Mouse (Mus musculus) lung, postnatal 36 days (tissue): ENCODE data around the gene Ercc2.

Experiments used
- DNase-seq: peaks from one replicate; pipeline ENCODE4 v3.0.0; 2022; ENCODE audit warnings: mixed read lengths

The Ercc2 gene

DNA sequence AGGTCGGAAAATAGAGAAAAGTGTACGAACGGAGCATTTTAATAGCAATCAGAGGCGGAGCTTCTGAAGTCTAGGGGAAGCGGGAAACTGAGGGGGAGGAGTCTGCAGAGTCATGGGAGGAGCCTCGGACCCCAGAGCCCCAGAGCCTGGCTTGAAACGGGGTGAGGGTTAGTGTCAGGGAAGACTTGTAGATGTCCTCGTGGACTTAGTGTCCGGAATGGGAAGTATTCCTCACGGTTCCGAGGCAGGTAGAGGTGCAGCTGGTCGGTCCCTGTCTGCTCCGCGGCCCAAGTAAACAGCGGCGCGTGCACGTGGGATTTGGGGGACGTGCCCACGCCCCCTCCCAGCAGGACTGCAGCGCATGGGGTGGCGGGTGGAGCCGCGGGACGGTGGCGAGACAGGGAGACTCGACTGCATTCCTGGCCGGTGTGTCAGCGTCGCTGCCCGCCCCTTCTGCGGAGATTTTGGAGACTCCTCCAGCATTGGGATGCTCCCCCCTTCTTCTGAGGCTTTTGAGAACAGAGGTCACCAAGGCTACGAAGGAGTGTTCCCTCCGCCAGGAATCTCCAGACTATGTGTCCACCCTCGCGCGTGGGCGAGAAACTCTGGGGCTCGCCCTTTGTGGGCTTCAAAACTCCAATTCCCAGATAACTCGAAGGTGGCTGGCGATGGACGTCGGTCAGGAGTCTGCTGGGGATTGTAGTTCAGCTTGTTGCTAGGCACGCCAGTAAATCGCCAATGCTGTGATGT, 21.7 kb upstream of the Ercc2 start:
- DNase-seq, result peak; percentile 83

DNA sequence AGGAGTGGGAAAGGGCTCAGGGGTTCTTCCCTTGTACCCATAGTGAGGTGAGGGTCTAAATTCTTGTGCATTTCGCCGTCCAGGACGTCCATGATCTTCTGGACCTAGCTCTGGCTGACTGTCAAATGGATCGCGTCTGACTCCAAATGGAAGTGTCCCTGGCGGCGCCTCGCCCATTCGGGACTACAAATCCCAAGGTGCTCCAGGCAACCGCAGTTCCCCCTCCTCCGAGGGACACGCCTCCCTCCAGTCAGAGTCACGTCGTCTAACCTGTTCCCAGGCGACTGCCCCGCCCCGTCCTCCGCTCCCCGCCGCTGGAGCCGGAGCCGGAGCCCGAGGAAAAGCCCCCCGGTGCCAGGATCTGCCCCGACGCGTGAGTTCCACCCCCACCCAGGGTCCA, 20.9 kb upstream of the Ercc2 start:
- DNase-seq, result peak; percentile 97

GRCm38 (mm10) chr7:19361720-19362119, 20.1 kb upstream of the Ercc2 start:
- peak; percentile 90 for DNase-seq

GRCm38 (mm10) chr7:19362276-19362675, 19.5 kb upstream of the Ercc2 start:
- no peak for DNase-seq

DNA sequence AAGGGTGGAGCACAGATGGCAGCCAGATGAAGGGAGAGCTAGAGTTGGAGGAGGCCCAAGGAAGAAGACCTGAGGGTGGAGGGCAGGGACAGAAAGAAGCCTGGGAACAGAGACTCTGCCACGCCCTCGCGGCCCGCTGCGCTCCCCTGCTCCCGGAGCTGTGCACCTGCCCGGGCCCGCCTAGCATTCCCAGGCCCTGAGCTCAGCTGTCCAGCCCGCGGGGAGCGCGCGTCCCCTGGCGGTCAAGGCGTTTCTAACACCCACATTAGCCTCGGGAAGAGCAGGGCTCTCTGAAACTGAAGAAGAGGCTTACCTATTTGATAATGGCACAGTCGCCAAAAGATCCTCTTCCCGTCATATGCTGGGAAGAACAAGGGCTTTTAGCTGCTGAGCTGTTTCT, 17.9 kb upstream of the Ercc2 start:
- peak; percentile 84 for DNase-seq

DNA sequence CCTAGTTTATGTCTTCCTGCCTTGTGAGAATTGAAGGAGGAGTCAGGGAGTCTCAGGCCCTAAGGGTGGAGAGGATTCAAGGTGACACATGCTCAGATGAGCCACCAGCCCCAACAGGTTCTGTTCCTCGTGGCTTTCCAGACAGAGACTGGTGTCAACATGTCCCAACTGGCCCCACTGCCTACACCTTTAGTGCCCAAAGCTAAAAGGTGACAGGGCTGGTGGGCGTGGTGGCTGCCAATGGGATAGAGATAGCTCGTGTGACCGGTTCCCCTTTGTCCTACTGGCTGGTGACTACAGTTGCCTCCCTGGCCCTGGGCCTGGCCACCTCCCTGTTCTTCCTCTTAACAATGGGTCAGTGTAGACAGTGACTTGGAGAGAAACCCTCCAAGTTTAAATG, 16.4 kb upstream of the Ercc2 start:
- DNase-seq, result no peak

DNA sequence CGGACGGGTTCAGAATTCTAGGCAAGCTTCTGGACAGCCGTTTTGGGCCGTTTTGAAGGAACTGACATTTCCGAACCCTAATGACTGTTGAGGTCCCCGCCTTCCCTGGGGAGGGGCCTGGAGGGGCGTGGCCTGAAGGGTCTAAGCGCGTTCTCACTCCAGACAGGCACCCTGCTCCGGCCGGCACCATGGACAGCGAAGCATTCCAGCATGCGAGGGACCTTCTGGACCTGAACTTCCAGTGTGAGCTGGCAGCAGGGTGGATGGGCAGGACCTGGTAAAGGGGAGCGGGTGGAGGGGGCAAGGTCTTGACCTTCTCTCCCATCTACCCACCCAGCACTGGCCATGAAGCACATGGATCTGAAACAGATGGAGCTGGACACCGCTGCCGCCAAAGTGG, 13.4 kb upstream of the Ercc2 start:
- peak; percentile 65 for DNase-seq

GRCm38 (mm10) chr7:19369823-19370425, 11.9 kb upstream of the Ercc2 start:
- DNase-seq, result peak; percentile 64

GRCm38 (mm10) chr7:19373367-19373766, 8.4 kb upstream of the Ercc2 start:
- no peak for DNase-seq

DNA sequence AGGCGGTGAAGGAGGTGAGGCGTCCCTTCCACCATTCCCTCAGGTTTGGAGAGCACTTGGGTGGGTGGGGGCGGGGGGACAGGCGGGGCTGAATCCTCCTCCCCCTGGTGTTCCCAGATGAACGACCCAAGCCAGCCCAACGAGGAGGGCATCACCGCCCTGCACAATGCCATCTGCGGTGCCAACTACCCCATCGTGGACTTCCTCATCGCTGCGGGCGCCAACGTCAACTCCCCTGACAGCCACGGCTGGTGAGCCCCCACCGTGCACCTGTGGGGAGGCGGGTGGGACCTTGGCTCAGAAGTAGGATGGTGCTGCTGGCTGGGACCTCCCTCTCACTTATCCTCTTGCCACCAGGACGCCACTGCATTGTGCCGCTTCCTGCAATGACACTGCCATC, 6.4 kb upstream of the Ercc2 start:
- no peak for DNase-seq

DNA sequence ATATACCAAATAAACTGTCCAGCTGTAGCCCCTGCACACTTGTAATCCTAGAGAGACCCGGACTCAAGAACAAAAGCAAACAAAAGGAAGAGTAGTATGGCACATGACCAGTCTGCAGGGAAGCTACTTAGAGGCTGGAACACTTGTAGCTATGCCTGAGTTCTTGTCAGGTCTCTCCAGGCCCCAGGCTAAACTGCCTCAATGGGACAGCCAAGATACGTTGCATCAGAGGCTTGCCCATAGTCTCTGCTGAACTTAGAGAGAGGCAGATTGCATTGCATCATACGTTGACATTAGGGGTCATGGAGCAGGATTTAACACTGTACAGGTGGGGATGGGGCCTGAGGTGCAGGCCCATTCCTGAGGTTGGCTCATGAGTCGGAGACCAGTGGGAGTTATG, 5.8 kb upstream of the Ercc2 start:
- no peak for DNase-seq

DNA sequence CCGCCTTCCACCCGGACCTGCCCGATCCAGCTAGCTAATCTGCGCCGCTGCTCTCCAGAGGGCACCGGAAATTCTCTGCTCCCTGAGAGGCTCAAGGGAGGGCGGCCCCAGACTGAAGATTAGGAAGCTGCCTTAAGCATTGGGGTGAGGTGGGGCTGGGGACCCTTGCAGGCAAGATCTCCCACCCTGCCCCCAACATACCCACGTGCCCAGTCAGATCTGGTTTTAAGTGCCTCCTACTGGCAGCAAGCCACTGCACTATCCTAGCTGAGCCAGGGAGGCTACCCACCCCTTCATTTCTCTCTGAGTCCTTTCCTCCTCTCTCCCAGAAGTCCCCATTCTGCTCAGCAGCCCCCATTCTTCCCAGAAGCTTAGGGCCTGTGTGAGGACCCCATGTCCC, 3.8 kb upstream of the Ercc2 start:
- DNase-seq, result peak; percentile 23

GRCm38 (mm10) chr7:19382166-19382541, 344 bp downstream of the Ercc2 start:
- peak; percentile 26 for DNase-seq

DNA sequence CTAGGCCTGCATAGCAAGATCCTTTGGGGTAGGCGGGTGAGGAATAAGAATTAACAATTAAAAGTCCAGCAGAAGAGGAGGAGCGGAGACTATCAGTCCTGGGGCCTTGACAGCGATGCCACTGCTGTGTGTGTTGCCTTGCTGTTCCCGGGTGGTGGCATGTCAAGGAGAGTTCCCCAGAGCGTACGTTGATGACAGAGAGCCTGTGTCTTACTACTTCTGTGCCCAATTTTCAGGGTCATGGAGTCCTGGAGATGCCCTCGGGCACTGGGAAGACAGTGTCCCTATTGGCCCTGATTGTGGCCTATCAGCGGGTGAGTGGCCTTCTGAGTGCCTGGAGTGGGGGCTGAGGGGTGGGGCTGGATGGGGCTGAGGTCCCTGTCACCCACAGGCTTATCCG, 1.9 kb downstream of the Ercc2 start:
- no peak for DNase-seq

- DNase-seq, result no peak
Measured at GRCm38 (mm10) chr7:19388699-19389413, 7.0 kb downstream of the Ercc2 start.

- DNase-seq, result no peak
Measured at GRCm38 (mm10) chr7:19394484-19394883, 12.7 kb downstream of the Ercc2 start.

DNA sequence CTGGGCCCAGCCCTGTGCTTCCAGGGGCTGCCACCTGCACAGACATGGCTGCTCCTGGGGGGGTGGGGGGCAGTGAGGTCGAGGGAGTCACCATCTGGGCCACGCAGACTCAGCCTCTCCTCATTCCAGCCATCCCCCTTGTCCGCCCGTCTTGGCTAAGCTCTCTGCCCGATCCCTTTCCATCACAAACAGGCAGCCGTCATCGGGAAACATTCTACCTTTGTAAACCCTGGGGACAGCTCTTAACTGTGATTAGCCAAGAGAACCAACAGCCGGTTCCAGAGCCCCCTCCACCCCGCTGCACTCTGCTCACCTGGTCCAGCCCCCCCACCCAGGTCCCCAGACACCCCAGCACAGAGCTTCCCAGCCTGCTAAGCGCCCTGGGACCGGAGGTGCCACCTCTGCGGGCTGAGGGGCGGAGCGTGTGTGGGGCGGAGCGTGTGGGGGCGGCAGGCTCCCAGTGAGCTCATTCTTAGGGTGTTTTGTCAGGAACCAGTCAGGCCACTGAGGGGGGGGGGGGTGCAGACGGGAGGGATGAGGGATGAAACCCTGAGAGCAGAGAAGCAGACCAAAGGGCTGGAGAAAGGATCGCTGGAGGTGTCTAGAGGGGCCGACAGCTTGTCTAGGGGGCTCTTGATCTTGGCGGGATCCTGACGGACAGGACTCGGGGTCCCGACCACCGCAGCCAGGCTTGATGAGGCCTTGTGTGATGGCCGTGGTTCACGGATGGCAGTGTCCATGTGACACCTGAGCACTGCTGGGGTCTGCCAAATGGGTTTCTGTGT, 17.9 kb downstream of the Ercc2 start:
- peak; percentile 73 for DNase-seq

- DNase-seq, result no peak
Measured at GRCm38 (mm10) chr7:19400946-19401345, 19.1 kb downstream of the Ercc2 start.

- no peak for DNase-seq
Measured at GRCm38 (mm10) chr7:19402535-19403112, 20.8 kb downstream of the Ercc2 start.

DNA sequence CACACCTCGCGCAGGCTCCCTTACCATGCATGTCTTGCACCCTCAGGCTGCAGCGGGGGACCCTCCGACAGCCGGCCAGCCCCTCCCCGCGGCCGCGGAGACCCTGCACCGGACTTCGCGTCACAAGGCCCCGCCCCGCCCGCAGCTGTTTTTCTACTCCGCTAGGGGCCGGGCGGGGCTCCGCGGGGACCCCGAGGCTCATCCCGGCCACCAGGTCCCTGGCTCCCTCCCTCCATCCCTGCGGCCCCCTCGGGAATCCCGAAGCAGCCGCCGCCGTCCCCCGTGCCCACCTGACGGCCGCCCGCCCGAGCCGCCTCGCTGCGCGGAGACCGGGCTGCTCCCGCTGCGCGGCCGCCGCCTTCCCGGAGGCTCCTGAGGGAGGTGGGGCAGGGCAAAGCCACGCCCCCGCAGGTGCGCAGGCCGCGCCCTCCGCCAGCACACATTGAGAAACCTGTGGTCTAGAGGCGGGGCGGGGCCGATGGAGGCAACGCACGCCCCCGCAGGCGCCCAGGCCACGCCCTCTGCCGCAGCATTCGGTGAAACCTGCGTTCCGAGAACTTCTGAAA, 22.0 kb downstream of the Ercc2 start, which contains the start of gene Klc3:
Gene Klc3 (minus strand): TSS at position 374 of the 566 bp plus-strand sequence.
- peak; percentile 90 for DNase-seq

DNA sequence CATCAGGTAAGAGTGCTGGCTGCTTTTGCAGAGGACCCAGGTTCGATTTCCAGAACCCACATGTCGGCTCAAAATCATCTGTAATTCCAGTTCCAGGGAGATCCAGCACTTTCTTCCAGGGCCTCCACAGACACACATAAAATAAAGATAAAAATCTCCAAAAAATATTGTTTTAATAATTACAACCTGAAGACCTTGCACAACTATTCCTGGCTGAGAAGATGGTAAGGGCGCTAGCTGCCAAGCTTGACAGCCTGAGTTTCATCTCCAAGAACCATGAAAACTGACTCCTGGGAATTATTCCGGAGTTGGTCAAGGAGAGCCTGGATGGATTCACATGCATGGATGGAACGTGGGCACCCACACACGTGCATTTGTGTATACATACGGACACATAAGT, 22.7 kb downstream of the Ercc2 start, which contains the start of gene Ckm:
Gene Ckm (plus strand): TSS at position 301 of the 400 bp plus-strand sequence.
- DNase-seq, result no peak

- DNase-seq, result peak; percentile 92
Measured at GRCm38 (mm10) chr7:19405417-19405816, 23.6 kb downstream of the Ercc2 start.
